ENCODE assay signal across 28 mouse cellular contexts in the genomic region with DNA sequence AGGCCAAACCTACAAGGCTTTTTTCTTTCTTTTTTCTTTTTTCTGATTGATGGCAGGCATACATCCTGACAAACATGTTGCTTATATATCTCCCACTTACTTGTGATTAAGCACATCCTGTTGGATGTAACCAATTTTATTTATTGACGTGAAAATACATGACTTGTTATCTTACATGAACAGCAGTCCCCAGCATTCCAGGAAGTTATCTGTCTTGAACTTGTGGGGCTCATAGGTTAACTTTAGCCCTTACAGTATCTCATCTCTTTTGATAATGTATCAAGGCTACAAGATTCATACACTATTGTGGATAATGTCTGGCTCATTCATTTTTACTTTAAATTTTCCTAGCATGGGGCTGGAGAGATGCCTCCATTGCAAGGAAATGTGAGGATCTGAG.
"Had no signal": no experiment of that assay in that cellular context is flagged by ENCODE, and none has a peak within 500 bp of the region (broad histone marks: within the 10 kb centered on the region; RNA-seq: fewer than 3 reads in every experiment).

No protein-coding gene starts in this region.

- H3K4me2 ChIP-seq: embryonic facial prominence, embryonic 12.5 days; embryonic facial prominence, embryonic 13.5 days; embryonic facial prominence, embryonic 15.5 days; forebrain, embryonic 12.5 days; forebrain, embryonic 13.5 days; forebrain, embryonic 15.5 days had no signal

- H3K9me3 ChIP-seq: embryonic facial prominence, embryonic 10.5 days; embryonic facial prominence, embryonic 12.5 days; embryonic facial prominence, embryonic 13.5 days; embryonic facial prominence, embryonic 15.5 days; forebrain, embryonic 10.5 days; forebrain, embryonic 12.5 days; forebrain, embryonic 13.5 days; forebrain, embryonic 15.5 days had no signal

- H3K4me3 ChIP-seq: embryonic facial prominence, embryonic 10.5 days; embryonic facial prominence, embryonic 12.5 days; embryonic facial prominence, embryonic 13.5 days; embryonic facial prominence, embryonic 15.5 days; erythroblast, embryonic 14.5 days; forebrain, embryonic 10.5 days; forebrain, embryonic 12.5 days; forebrain, embryonic 13.5 days; forebrain, embryonic 15.5 days; gastrocnemius, adult 2 months had no signal

- H3K27ac ChIP-seq: embryonic facial prominence, embryonic 10.5 days; embryonic facial prominence, embryonic 12.5 days; embryonic facial prominence, embryonic 13.5 days; embryonic facial prominence, embryonic 15.5 days; forebrain, embryonic 10.5 days; forebrain, embryonic 12.5 days; forebrain, embryonic 13.5 days; forebrain, embryonic 15.5 days; gastrocnemius, adult 2 months had no signal

- H3K36me3 ChIP-seq: embryonic facial prominence, embryonic 10.5 days; embryonic facial prominence, embryonic 12.5 days; embryonic facial prominence, embryonic 13.5 days; embryonic facial prominence, embryonic 15.5 days; forebrain, embryonic 10.5 days; forebrain, embryonic 12.5 days; forebrain, embryonic 15.5 days had no signal

- ATAC-seq: forebrain, embryonic 13.5 days; forebrain, embryonic 14.5 days; forebrain, embryonic 15.5 days; forebrain, embryonic 16.5 days; forebrain, postnatal 0 days had no signal

- H3K27me3 ChIP-seq: embryonic facial prominence, embryonic 12.5 days; embryonic facial prominence, embryonic 13.5 days; embryonic facial prominence, embryonic 15.5 days; forebrain, embryonic 12.5 days; forebrain, embryonic 13.5 days; forebrain, embryonic 15.5 days had no signal

- H3K9ac ChIP-seq: embryonic facial prominence, embryonic 12.5 days; embryonic facial prominence, embryonic 13.5 days; embryonic facial prominence, embryonic 15.5 days; forebrain, embryonic 12.5 days; forebrain, embryonic 13.5 days; forebrain, embryonic 15.5 days; forebrain, postnatal 0 days had no signal

- H3K4me1 ChIP-seq: embryonic facial prominence, embryonic 10.5 days; embryonic facial prominence, embryonic 12.5 days; embryonic facial prominence, embryonic 13.5 days; embryonic facial prominence, embryonic 15.5 days; forebrain, embryonic 10.5 days; forebrain, embryonic 12.5 days; forebrain, embryonic 13.5 days; forebrain, embryonic 15.5 days had no signal

- DNase-seq: cerebellum, adult 2 months; cerebellum, adult 8-10 months; cerebellum, adult 9-10 months; cerebellum, adult 9-11 months; cerebellum, postnatal 10 days; cerebellum, postnatal 14 days; cerebellum, postnatal 25 days; cerebellum, postnatal 36 days; embryo, embryonic 11 days; forebrain, postnatal 0 days; gastrocnemius, adult 2 months; gastrocnemius, postnatal 10 days; gastrocnemius, postnatal 14 days; gastrocnemius, postnatal 25 days; gastrocnemius, postnatal 36 days; heart, adult 11 months; heart, adult 18-20 months had no signal
